Mouse (Mus musculus): Measurements from ENCODE around the gene Proca1. TPM values are rescaled to one million over a fixed set of nuclear protein-coding genes. Genes with fewer than 3 reads are reported as not detected.

Proca1 gene
- polyA plus RNA-seq, 1 experiment from 2014 or later = 1.0 TPM

GRCm38 (mm10) chr11:78194411-78195100 lies 1.4 kb downstream of the Proca1 start:
- Histone ChIP-seq H3K4me3 (ENCODE audit: low read depth, low read length) (peak overlapping the region; percentile 55), H3K27me3 (ENCODE audit: control insufficient read depth, insufficient read depth, low read length) (no peaks in the 10 kb centered on the region), H3K4me2 (replicated peaks; ENCODE audit: low read depth) (peak overlapping the region; percentile 69), H3K4me1 (replicated peaks; ENCODE audit: control insufficient read depth, insufficient read depth) (no peaks in the 10 kb centered on the region), H3K9ac (ENCODE audit: low read length) (peak overlapping the region; percentile 50), H3K36me3 (ENCODE audit: control insufficient read depth, insufficient read depth, low read length) (peaks cover 7% of the 10 kb centered on the region), H3K9me3 (ENCODE audit: control insufficient read depth, low read length) (no peaks in the 10 kb centered on the region), H3K27ac (replicated peaks) (0 out of 2 replicates have a peak overlapping the region, but pooled peaks have one; percentile 13)
- TF ChIP-seq EP300 (optimal IDR thresholded peaks at IDR 0.05) (no peak), CTCF (IDR thresholded peaks at IDR 0.05; ENCODE audit: low read depth) (no peak)
- 3% methylated on average over 30 of the region's 30 CpGs for WGBS
- ATAC-seq (ENCODE audit: low FRiP score, low TSS enrichment) = peak; percentile 80
- peak; percentile 84 for DNase-seq (ENCODE audit: low spot score)

DNA sequence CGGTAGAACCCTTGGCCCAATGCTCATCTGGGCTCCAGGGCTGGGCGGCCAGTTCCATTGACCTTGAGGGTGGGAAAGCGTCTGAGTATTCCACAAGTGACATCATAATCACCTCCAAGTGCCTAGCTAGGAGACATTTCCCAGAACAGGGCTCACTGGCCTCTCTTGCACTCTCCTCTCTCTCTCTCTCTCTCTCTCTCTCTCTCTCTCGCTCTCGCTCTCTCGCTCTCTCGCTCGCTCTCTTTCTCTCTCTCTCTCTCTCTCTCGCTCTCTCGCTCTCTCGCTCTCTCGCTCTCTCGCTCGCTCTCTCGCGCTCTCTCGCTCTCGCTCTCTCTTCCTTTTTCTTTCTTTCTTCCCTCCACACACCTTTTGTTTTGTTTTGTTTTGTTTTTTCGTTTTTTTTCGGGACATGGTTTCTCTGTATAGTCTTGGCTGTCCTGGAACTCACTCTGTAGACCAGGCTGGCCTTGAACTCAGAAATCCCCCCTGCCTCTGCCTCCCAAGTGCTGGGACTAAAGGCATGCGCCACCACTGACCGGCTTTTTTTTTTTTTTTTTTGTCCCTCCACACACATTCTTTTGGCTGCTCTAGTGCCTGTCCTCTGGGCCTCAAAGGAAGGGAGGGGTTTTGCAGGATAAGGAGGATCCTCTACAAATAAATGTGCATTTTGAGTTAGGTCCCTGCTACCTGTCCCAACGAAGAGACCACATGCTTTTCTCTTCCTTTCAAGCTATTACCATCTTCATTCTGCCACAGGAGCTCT lies 2.1 kb downstream of the Proca1 start:
- H3K9ac ChIP-seq (ENCODE audit: low read length) = peak overlapping the region; percentile 50
- DNase-seq (ENCODE audit: low spot score) (no peak), ATAC-seq (ENCODE audit: low FRiP score, low TSS enrichment) (no peak)
- WGBS = 56% methylated on average over 22 of the region's 23 CpGs
- peak overlapping the region; percentile 55 for H3K4me3 ChIP-seq (ENCODE audit: low read depth, low read length)
- no peak for TF ChIP-seq CTCF (IDR thresholded peaks at IDR 0.05; ENCODE audit: low read depth)
- no peak for TF ChIP-seq EP300 (optimal IDR thresholded peaks at IDR 0.05)
- H3K4me1 ChIP-seq (replicated peaks; ENCODE audit: control insufficient read depth, insufficient read depth) = no peaks in the 10 kb centered on the region
- no peaks in the 10 kb centered on the region for H3K27me3 ChIP-seq (ENCODE audit: control insufficient read depth, insufficient read depth, low read length)
- no peaks in the 10 kb centered on the region for H3K9me3 ChIP-seq (ENCODE audit: control insufficient read depth, low read length)
- H3K36me3 ChIP-seq (ENCODE audit: control insufficient read depth, insufficient read depth, low read length) = peaks cover 7% of the 10 kb centered on the region
- peak overlapping the region; percentile 69 for H3K4me2 ChIP-seq (replicated peaks; ENCODE audit: low read depth)
- no peak overlapping the region for H3K27ac ChIP-seq (replicated peaks)

GRCm38 (mm10) chr11:78202372-78202771 lies 9.2 kb downstream of the Proca1 start:
- H3K27me3 ChIP-seq (ENCODE audit: control insufficient read depth, insufficient read depth, low read length) = no peaks in the 10 kb centered on the region
- H3K9me3 ChIP-seq (ENCODE audit: control insufficient read depth, low read length) = no peaks in the 10 kb centered on the region
- H3K9ac ChIP-seq (ENCODE audit: low read length) = no peak overlapping the region
- no peak for DNase-seq (ENCODE audit: low spot score)
- no peak overlapping the region for H3K4me2 ChIP-seq (replicated peaks; ENCODE audit: low read depth)
- no peaks in the 10 kb centered on the region for H3K4me1 ChIP-seq (replicated peaks; ENCODE audit: control insufficient read depth, insufficient read depth)
- H3K27ac ChIP-seq (replicated peaks) = no peak overlapping the region
- WGBS = 90% methylated on average over 3 of the region's 3 CpGs
- peaks cover 16% of the 10 kb centered on the region; the same call in 1 of the 2 replicates for H3K36me3 ChIP-seq (ENCODE audit: control insufficient read depth, insufficient read depth, low read length)
- TF ChIP-seq CTCF (IDR thresholded peaks at IDR 0.05; ENCODE audit: low read depth) = no peak
- TF ChIP-seq EP300 (optimal IDR thresholded peaks at IDR 0.05) = no peak
- no peak for ATAC-seq (ENCODE audit: low FRiP score, low TSS enrichment)
- H3K4me3 ChIP-seq (ENCODE audit: low read depth, low read length) = no peak overlapping the region

GRCm38 (mm10) chr11:78204287-78204686 lies 11.1 kb downstream of the Proca1 start:
- Histone ChIP-seq H3K36me3 (ENCODE audit: control insufficient read depth, insufficient read depth, low read length) (peaks cover 33% of the 10 kb centered on the region), H3K27ac (replicated peaks) (no peak overlapping the region), H3K4me3 (ENCODE audit: low read depth, low read length) (no peak overlapping the region), H3K27me3 (ENCODE audit: control insufficient read depth, insufficient read depth, low read length) (no peaks in the 10 kb centered on the region), H3K4me2 (replicated peaks; ENCODE audit: low read depth) (no peak overlapping the region), H3K9me3 (ENCODE audit: control insufficient read depth, low read length) (no peaks in the 10 kb centered on the region), H3K4me1 (replicated peaks; ENCODE audit: control insufficient read depth, insufficient read depth) (no peaks in the 10 kb centered on the region), H3K9ac (ENCODE audit: low read length) (no peak overlapping the region)
- no peak for ATAC-seq (ENCODE audit: low FRiP score, low TSS enrichment)
- TF ChIP-seq EP300 (optimal IDR thresholded peaks at IDR 0.05) (no peak), CTCF (IDR thresholded peaks at IDR 0.05; ENCODE audit: low read depth) (no peak)
- WGBS = 82% methylated on average over 6 of the region's 6 CpGs
- DNase-seq (ENCODE audit: low spot score) = no peak

- Histone ChIP-seq H3K4me1 (replicated peaks; ENCODE audit: control insufficient read depth, insufficient read depth) (no peaks in the 10 kb centered on the region), H3K27ac (replicated peaks) (no peak overlapping the region), H3K4me2 (replicated peaks; ENCODE audit: low read depth) (no peak overlapping the region), H3K36me3 (ENCODE audit: control insufficient read depth, insufficient read depth, low read length) (peaks cover 36% of the 10 kb centered on the region), H3K27me3 (ENCODE audit: control insufficient read depth, insufficient read depth, low read length) (no peaks in the 10 kb centered on the region), H3K4me3 (ENCODE audit: low read depth, low read length) (no peak overlapping the region), H3K9me3 (ENCODE audit: control insufficient read depth, low read length) (no peaks in the 10 kb centered on the region), H3K9ac (ENCODE audit: low read length) (no peak overlapping the region)
- 51% methylated on average over 13 of the region's 13 CpGs for WGBS
- ATAC-seq (ENCODE audit: low FRiP score, low TSS enrichment) = no peak
- TF ChIP-seq EP300 (optimal IDR thresholded peaks at IDR 0.05) = no peak
- no peak for TF ChIP-seq CTCF (IDR thresholded peaks at IDR 0.05; ENCODE audit: low read depth)
- no peak for DNase-seq (ENCODE audit: low spot score)
Measured at GRCm38 (mm10) chr11:78205361-78206206, 12.4 kb downstream of the Proca1 start.

Data from stomach, postnatal 0 days (tissue).